Mouse (Mus musculus) heart, adult 2 months (tissue): ENCODE measurements around the gene Marc2. TPM values are rescaled to one million over a fixed set of nuclear protein-coding genes. Genes with fewer than 3 reads are reported as not detected.
A peak's percentile ranks its signal among the peaks of the same experiment; 100 is the strongest.

Experiments
- DNase-seq, 2 experiments: peaks; one replicate each; pipeline ENCODE4 v3.0.0; 2021
- H3K27ac ChIP-seq: fragments of 200-600 bp; 2 replicates; pipeline ENCODE4 v1.8.1; 2022
- H3K27me3 ChIP-seq: fragments of 200-500 bp; 2 replicates; pipeline ENCODE4 v1.6.1; 2012; ENCODE audit warnings: mild to moderate bottlenecking, low read length, inconsistent platforms, mixed read lengths; ENCODE audit not compliant: control insufficient read depth, insufficient read depth
- H3K36me3 ChIP-seq: fragments of 200-500 bp; 2 replicates; pipeline ENCODE4 v1.6.1; 2012; ENCODE audit warnings: low read length, inconsistent platforms; ENCODE audit not compliant: control insufficient read depth, insufficient read depth
- H3K4me1 ChIP-seq: fragments of 200-500 bp; 2 replicates; pipeline ENCODE4 v1.6.1; 2011; ENCODE audit warnings: low read length; ENCODE audit not compliant: control insufficient read depth, insufficient read depth
- H3K4me3 ChIP-seq: fragments of 200-600 bp; 2 replicates; pipeline ENCODE4 v1.8.1; 2022
- H3K79me2 ChIP-seq: fragments of 200-500 bp; replicated peaks from 2 replicates; pipeline ENCODE4 v1.6.1; 2012; ENCODE audit warnings: mild to moderate bottlenecking, inconsistent platforms, low read length, moderate library complexity, mixed read lengths; ENCODE audit not compliant: control insufficient read depth, insufficient read depth
- H3K9ac ChIP-seq: fragments of 200-500 bp; 2 replicates; pipeline ENCODE4 v1.6.1; 2012; ENCODE audit warnings: low read depth, mild to moderate bottlenecking, control low read depth, inconsistent platforms, low read length, mixed read lengths
- CTCF ChIP-seq: fragments of 200-600 bp; IDR thresholded peaks from 2 replicates; pipeline ENCODE4 v1.8.1; 2022; ENCODE audit warnings: antibody characterized with exemption, mild to moderate bottlenecking, moderate library complexity
- EP300 ChIP-seq: fragments of 200-500 bp; IDR thresholded peaks from 2 replicates; pipeline ENCODE4 v1.6.1; 2011; ENCODE audit warnings: low read depth, low read length, control low read depth; ENCODE audit not compliant: insufficient read depth
- POLR2A ChIP-seq: fragments of 200-500 bp; IDR thresholded peaks from 2 replicates; pipeline ENCODE4 v1.6.1; 2011; ENCODE audit warnings: mild to moderate bottlenecking, low read depth, low read length, control low read depth; ENCODE audit not compliant: insufficient read depth
- WGBS: fragments of 180-500 bp; shearing (Covaris S2); methylation state at CpG from one replicate; pipeline ENCODE4 v1.1.7; 2018; 5-methylcytosine and 5-hydroxymethylcytosine counted together
- intact Hi-C: fragments of 180-260 bp; cut with DNase I; formaldehyde crosslinking; loops from one replicate; pipeline ENCODE4 v1.15.1; 2025
- polyA plus RNA-seq: library from polyadenylated mRNA; depleted of rRNA; stranded (reverse); fragments of >200 nt; gene quantifications from 2 replicates; pipeline ENCODE4 v1.2.3, GENCODE M21; 2012
- total RNA-seq, 2 experiments: library from RNA; stranded (reverse); gene quantifications; 2 replicates each; pipeline ENCODE4 v1.2.3; 2021

Gene Marc2
- total and polyA plus RNA-seq, 3 experiments, result 41.6 to 146 (median 106) TPM

DNA sequence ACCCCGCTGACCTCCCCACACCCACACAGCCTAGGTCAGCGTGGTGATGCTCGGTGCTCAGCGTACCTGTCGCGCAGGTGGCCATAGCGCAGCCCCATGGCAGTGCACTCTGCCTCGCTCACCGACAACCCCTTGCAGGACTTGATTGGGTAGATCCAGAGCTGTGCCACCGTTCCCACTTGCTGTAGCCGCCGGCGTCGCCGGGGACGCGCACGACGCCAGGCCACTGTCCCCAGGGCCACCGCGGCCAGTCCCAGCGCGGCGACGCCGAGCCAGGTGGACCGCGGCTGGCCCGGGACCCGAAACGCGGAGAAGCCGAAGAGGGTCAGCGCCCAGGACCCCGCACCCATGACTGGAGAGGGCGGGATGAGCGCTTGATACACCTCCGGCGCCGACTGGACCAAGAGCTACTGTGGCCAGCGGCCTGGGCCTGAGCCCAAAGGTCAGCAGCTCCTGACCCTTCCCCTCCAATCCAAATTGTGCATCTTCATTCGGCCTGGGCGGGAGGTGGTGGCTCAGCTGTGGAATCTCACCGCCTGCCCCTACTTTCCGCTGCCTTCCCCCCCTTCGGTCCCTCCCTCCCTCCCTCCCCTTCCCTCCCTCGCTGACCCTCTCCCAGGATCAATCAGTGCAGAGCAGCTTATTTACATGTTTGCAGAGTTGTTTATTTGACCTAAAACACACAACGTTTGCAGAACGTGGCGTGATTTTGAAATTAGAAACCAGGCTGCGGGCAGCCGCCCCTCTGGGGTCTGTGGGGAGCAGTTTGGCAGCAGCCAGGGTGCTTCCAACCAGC lies 35.3 kb downstream of the Marc2 start, which contains the start of gene Marc1:
Gene Marc1 (minus strand): TSS at position 534 of the 796 bp plus-strand sequence.
- H3K27ac ChIP-seq, result no peak within 1 kb of the TSS
- no peaks in the 10 kb centered on the region for H3K4me1 ChIP-seq
- no peak for TF ChIP-seq POLR2A
- TF ChIP-seq EP300, result no peak
- TF ChIP-seq CTCF, result no peak
- WGBS, result 16% methylated on average over 52 of the region's 52 CpGs
- no peaks in the 10 kb centered on the region for H3K79me2 ChIP-seq
- H3K36me3 ChIP-seq, result no peaks in the 10 kb centered on the region
- no peak within 1 kb of the TSS for H3K4me3 ChIP-seq
- DNase-seq, result no peak
- intact Hi-C loops, result no loop called here
- 0 out of 2 replicates have a peak within 1 kb of the TSS, but pooled peaks have one; percentile 15 for H3K9ac ChIP-seq
- peaks cover 4% of the 10 kb centered on the region for H3K27me3 ChIP-seq

- H3K27me3 ChIP-seq, result peaks cover 4% of the 10 kb centered on the region
- no peak overlapping the region for H3K9ac ChIP-seq
- H3K27ac ChIP-seq, result no peak overlapping the region
- TF ChIP-seq CTCF (no peak), EP300 (no peak), POLR2A (no peak)
- H3K36me3 ChIP-seq, result no peaks in the 10 kb centered on the region
- H3K4me1 ChIP-seq, result no peaks in the 10 kb centered on the region
- WGBS, result 89% methylated on average over 6 of the region's 6 CpGs
- DNase-seq, result no peak
- H3K4me3 ChIP-seq, result no peak overlapping the region
- no peaks in the 10 kb centered on the region for H3K79me2 ChIP-seq
- intact Hi-C loops, result no loop called here
These were observed 36.7 kb downstream of the Marc2 start for GRCm38 (mm10) chr1:184809578-184810001.

DNA sequence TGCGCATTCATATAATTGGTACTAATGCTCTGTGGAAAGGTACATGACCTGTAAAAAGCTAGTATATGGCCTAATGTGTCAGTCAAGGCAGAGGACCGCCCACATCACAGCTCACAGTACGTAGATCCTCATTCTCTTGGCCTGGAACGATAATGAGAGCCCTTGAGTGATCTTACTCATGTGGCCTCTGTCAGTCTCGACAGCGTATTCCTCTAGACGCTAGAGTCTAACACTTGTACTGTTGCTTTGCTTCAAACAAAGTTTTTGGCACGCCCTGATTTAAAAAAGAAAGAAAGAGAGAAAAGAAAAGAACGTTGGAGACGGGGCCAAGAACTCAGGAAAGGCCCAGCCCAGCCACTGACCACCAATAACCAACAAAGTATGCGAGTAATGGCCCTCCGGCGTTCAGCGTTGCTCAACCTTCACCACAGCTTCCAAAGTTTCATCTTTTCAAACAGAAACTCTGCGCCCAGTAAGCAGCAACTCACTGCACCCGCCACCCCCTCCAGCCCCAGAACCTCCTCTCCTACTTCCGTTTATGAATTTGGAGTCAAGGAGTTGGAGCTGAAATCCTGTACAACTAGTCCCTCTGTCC lies 37.7 kb downstream of the Marc2 start:
- WGBS, result 89% methylated on average over 17 of the region's 17 CpGs
- H3K4me1 ChIP-seq, result no peaks in the 10 kb centered on the region
- no peaks in the 10 kb centered on the region for H3K79me2 ChIP-seq
- TF ChIP-seq POLR2A (no peak), EP300 (no peak), CTCF (no peak)
- no peak for DNase-seq
- peaks cover 4% of the 10 kb centered on the region for H3K27me3 ChIP-seq
- no peak overlapping the region for H3K27ac ChIP-seq
- no peaks in the 10 kb centered on the region for H3K36me3 ChIP-seq
- no peak overlapping the region for H3K4me3 ChIP-seq
- H3K9ac ChIP-seq, result no peak overlapping the region
- intact Hi-C loops, result no loop called here

- Histone ChIP-seq H3K27me3 (peaks cover 4% of the 10 kb centered on the region), H3K36me3 (no peaks in the 10 kb centered on the region), H3K9ac (no peak overlapping the region), H3K4me1 (no peaks in the 10 kb centered on the region), H3K27ac (no peak overlapping the region), H3K4me3 (no peak overlapping the region), H3K79me2 (no peaks in the 10 kb centered on the region)
- WGBS, result 64% methylated on average over 15 of the region's 15 CpGs
- intact Hi-C loops, result no loop called here
- TF ChIP-seq CTCF (0 out of 2 replicates have a peak, but pooled peaks have one; percentile 6), EP300 (no peak)
- peak in 1 of 2 experiments; percentile 34 for DNase-seq
These were observed 38.4 kb downstream of the Marc2 start for GRCm38 (mm10) chr1:184807627-184808417.

GRCm38 (mm10) chr1:184807123-184807522 lies 39.1 kb downstream of the Marc2 start:
- TF ChIP-seq EP300, result no peak
- TF ChIP-seq POLR2A, result no peak
- no peak for TF ChIP-seq CTCF
- Histone ChIP-seq H3K27ac (no peak overlapping the region), H3K4me3 (no peak overlapping the region), H3K36me3 (no peaks in the 10 kb centered on the region), H3K27me3 (peaks cover 4% of the 10 kb centered on the region), H3K9ac (no peak overlapping the region), H3K4me1 (no peaks in the 10 kb centered on the region), H3K79me2 (no peaks in the 10 kb centered on the region)
- WGBS, result 67% methylated on average over 7 of the region's 7 CpGs
- intact Hi-C loops, result no loop called here
- DNase-seq, result no peak

GRCm38 (mm10) chr1:184805749-184806148 lies 40.5 kb downstream of the Marc2 start:
- Histone ChIP-seq H3K27ac (no peak overlapping the region), H3K4me1 (no peaks in the 10 kb centered on the region), H3K4me3 (no peak overlapping the region), H3K36me3 (no peaks in the 10 kb centered on the region), H3K27me3 (peaks cover 2% of the 10 kb centered on the region), H3K79me2 (no peaks in the 10 kb centered on the region), H3K9ac (no peak overlapping the region)
- WGBS, result 86% methylated on average over 4 of the region's 4 CpGs
- DNase-seq, result no peak
- TF ChIP-seq POLR2A (no peak), CTCF (no peak), EP300 (no peak)
- intact Hi-C loops, result no loop called here
